ENCODE assay signal across 25 mouse cellular contexts in the genomic region with DNA sequence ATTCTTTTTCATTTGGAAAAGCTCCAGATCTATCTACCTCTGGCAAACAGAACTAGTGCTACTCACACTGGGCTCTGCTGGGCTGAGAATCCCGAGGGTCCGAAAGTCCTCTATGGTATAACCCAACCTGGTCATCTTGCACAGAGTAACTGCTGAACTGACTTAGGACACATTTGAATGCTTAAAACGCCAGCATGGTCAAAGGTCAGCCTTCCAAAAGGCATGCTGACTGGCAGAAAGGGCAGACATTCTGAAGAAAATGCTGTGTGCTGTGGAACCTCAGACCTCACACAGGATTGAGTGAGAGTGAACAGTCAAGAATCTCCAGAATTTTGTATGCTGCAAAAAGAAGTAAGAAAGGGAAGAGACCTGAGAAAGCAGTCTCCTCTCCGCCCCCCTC. TPM values are rescaled to one million over a fixed set of nuclear protein-coding genes. Genes with fewer than 3 reads are reported as not detected.
A peak's percentile ranks its signal among the peaks of the same experiment; 100 is the strongest.
DNase-seq lines count a peak whose midpoint lies in the region; ATAC-seq and TF ChIP-seq lines count a peak whose summit lies in the region.
"Had no signal": no experiment of that assay in that cellular context is flagged by ENCODE, and none has a peak within 500 bp of the region (broad histone marks: within the 10 kb centered on the region; RNA-seq: fewer than 3 reads in every experiment).

No protein-coding gene starts in this region.

- H3K9ac ChIP-seq in intestine, embryonic 15.5 days = no peak overlapping the region
- H3K9ac ChIP-seq in intestine, postnatal 0 days (ENCODE audit: low read depth, low read length) = no peak overlapping the region
- H3K9ac ChIP-seq in intestine, embryonic 16.5 days (ENCODE audit: low read depth, low read length) = no peak overlapping the region
- H3K9ac ChIP-seq: embryonic facial prominence, embryonic 13.5 days; forebrain, embryonic 12.5 days; hindbrain, embryonic 14.5 days had no signal

- H3K4me3 ChIP-seq in intestine, embryonic 15.5 days (replicated peaks) = no peak overlapping the region
- no peak overlapping the region for H3K4me3 ChIP-seq in intestine, postnatal 0 days (ENCODE audit: low read depth, low read length)
- no peak overlapping the region for H3K4me3 ChIP-seq in intestine, embryonic 16.5 days (ENCODE audit: low read length)
- H3K4me3 ChIP-seq: embryonic facial prominence, embryonic 13.5 days; forebrain, embryonic 12.5 days; gastrocnemius, adult 2 months; hindbrain, embryonic 10.5 days had no signal

- peak; percentile 68 to 72 for DNase-seq in kidney, adult 8-10 months
- DNase-seq in kidney, postnatal 4 days = no peak
- DNase-seq in kidney, postnatal 25 days = peak; percentile 65 to 82
- no peak for DNase-seq in adrenal gland, adult 2 months
- DNase-seq in layer of hippocampus, adult 9-11 months = no peak
- DNase-seq: adrenal gland, adult 8-10 months; adrenal gland, postnatal 36 days; cerebellum, adult 11 months; cerebellum, adult 8-10 months; cerebellum, postnatal 14 days; gastrocnemius, adult 2 months; gastrocnemius, postnatal 25 days had no signal

- 54% methylated on average over 4 of the region's 4 CpGs for WGBS in intestine, embryonic 15.5 days
- 49% methylated on average over 4 of the region's 4 CpGs for WGBS in intestine, postnatal 0 days
- WGBS in intestine, embryonic 16.5 days = 61% methylated on average over 4 of the region's 4 CpGs

- H3K4me1 ChIP-seq in intestine, embryonic 15.5 days (replicated peaks) = 0 out of 2 replicates have a peak, but pooled peaks cover 2% of the 10 kb centered on the region
- no peaks in the 10 kb centered on the region for H3K4me1 ChIP-seq in intestine, postnatal 0 days (replicated peaks; ENCODE audit: control insufficient read depth, insufficient read depth, low read length)
- peaks cover 4% of the 10 kb centered on the region; the same call in 1 of the 2 replicates for H3K4me1 ChIP-seq in intestine, embryonic 16.5 days (ENCODE audit: control insufficient read depth, insufficient read depth, low read length)
- H3K4me1 ChIP-seq: embryonic facial prominence, embryonic 13.5 days; forebrain, embryonic 12.5 days had no signal

- no peak for TF ChIP-seq CTCF in intestine, postnatal 0 days (IDR thresholded peaks at IDR 0.05; ENCODE audit: low read depth)

- no peaks in the 10 kb centered on the region for H3K36me3 ChIP-seq in intestine, embryonic 15.5 days
- no peaks in the 10 kb centered on the region for H3K36me3 ChIP-seq in intestine, postnatal 0 days (ENCODE audit: control insufficient read depth, insufficient read depth)
- no peaks in the 10 kb centered on the region for H3K36me3 ChIP-seq in intestine, embryonic 16.5 days (ENCODE audit: control insufficient read depth, insufficient read depth, low read length)
- H3K36me3 ChIP-seq: embryonic facial prominence, embryonic 13.5 days; forebrain, embryonic 12.5 days; hindbrain, embryonic 10.5 days had no signal

- H3K27me3 ChIP-seq in intestine, embryonic 15.5 days (replicated peaks) = no peaks in the 10 kb centered on the region
- no peaks in the 10 kb centered on the region for H3K27me3 ChIP-seq in intestine, postnatal 0 days (replicated peaks; ENCODE audit: control insufficient read depth, insufficient read depth, low read length)
- H3K27me3 ChIP-seq in intestine, embryonic 16.5 days (replicated peaks; ENCODE audit: control insufficient read depth, insufficient read depth, low read length) = no peaks in the 10 kb centered on the region
- H3K27me3 ChIP-seq: CH12.LX; embryonic facial prominence, embryonic 13.5 days; forebrain, embryonic 12.5 days; Patski had no signal

- H3K9me3 ChIP-seq in intestine, embryonic 15.5 days = no peaks in the 10 kb centered on the region
- H3K9me3 ChIP-seq in intestine, postnatal 0 days (ENCODE audit: control insufficient read depth) = no peaks in the 10 kb centered on the region
- H3K9me3 ChIP-seq in intestine, embryonic 16.5 days (ENCODE audit: control insufficient read depth, low read length) = no peaks in the 10 kb centered on the region
- H3K9me3 ChIP-seq: embryonic facial prominence, embryonic 13.5 days; forebrain, embryonic 12.5 days; hindbrain, embryonic 10.5 days had no signal

- ATAC-seq in intestine, embryonic 15.5 days = peak; percentile 66
- no peak for ATAC-seq in intestine, postnatal 0 days
- no peak; the same call in 1 of the 2 replicates for ATAC-seq in intestine, embryonic 16.5 days
- ATAC-seq: activated CD4-positive, CD25-positive, alpha-beta regulatory T cell, adult 4 months; Patski had no signal

- no peak overlapping the region for H3K4me2 ChIP-seq in intestine, embryonic 15.5 days (replicated peaks)
- no peak overlapping the region for H3K4me2 ChIP-seq in intestine, postnatal 0 days (replicated peaks; ENCODE audit: low read depth)
- no peak overlapping the region for H3K4me2 ChIP-seq in intestine, embryonic 16.5 days (ENCODE audit: low read depth, low read length)
- H3K4me2 ChIP-seq: embryonic facial prominence, embryonic 13.5 days; forebrain, embryonic 12.5 days; heart, embryonic 11.5 days; hindbrain, embryonic 14.5 days had no signal

- H3K27ac ChIP-seq in intestine, embryonic 15.5 days = no peak overlapping the region
- no peak overlapping the region for H3K27ac ChIP-seq in intestine, postnatal 0 days (ENCODE audit: low read depth, low read length)
- H3K27ac ChIP-seq in intestine, embryonic 16.5 days (ENCODE audit: low read length) = peak overlapping the region; percentile 8; the same call in 1 of the 2 replicates
- H3K27ac ChIP-seq: embryonic facial prominence, embryonic 13.5 days; forebrain, embryonic 12.5 days; gastrocnemius, adult 2 months; hindbrain, embryonic 10.5 days; hindbrain, embryonic 14.5 days had no signal

RNA-seq across cellular contexts. Expression of a gene that starts 45.0 kb away (rescaled TPM):
- 0.83 TPM in 1 of 2 replicates, not detected in the other for polyA plus RNA-seq in intestine, embryonic 15.5 days (2015; fragmentation: Nextera tagmentation; extraction: Ambion mirVana)
- 0.31 TPM in 1 of 2 replicates, not detected in the other for polyA plus RNA-seq in intestine, postnatal 0 days (2015; fragmentation: Nextera tagmentation; extraction: Ambion mirVana)
- polyA plus RNA-seq in intestine, embryonic 16.5 days (2015; fragmentation: Nextera tagmentation; extraction: Ambion mirVana) = 0.46 and 1.1 TPM in 2 replicates
- under 1 TPM in 1 of 2 experiments, not detected in 1; 0.83 TPM for total RNA-seq in adrenal gland, adult 2 months (2021)
- not detected in 2 replicates for polyA plus RNA-seq in adrenal gland, adult 2 months (2012; rRNA removed)
- total RNA-seq: gastrocnemius, adult 2 months; gastrocnemius, postnatal 25 days; granulocyte monocyte progenitor cell, adult 5-6 weeks; heart, postnatal 25 days had no signal
- polyA plus RNA-seq: embryonic facial prominence, embryonic 13.5 days; forebrain, embryonic 12.5 days; heart, embryonic 11.5 days; hindbrain, embryonic 10.5 days; hindbrain, embryonic 14.5 days; Patski had no signal

Comparison
In these comparisons a context has a peak if more than half of its experiments do, and no peak if none do; other contexts are left out.
1. DNase-seq: peak in kidney, adult 8-10 months (2 of 2) and kidney, postnatal 25 days (2 of 2); none in kidney, postnatal 4 days (0 of 2), adrenal gland, adult 2 months (single experiment) and layer of hippocampus, adult 9-11 months (single experiment).